Mouse (Mus musculus) G1E (cell line): Measurements from ENCODE around the gene Celf2.

Experiments used
- CTCF ChIP-seq: IDR thresholded peaks from 2 replicates; pipeline ENCODE4 v1.5.1; 2012; ENCODE audit warnings: low read depth, low read length, inconsistent platforms, mixed read lengths
- GATA1 ChIP-seq: IDR thresholded peaks from 2 replicates; pipeline ENCODE4 v1.6.1; 2012; ENCODE audit warnings: borderline replicate concordance, low read length, inconsistent platforms, mixed read lengths
- POLR2AphosphoS5 ChIP-seq: IDR thresholded peaks from 2 replicates; pipeline ENCODE4 v1.6.1; 2012; ENCODE audit warnings: low read depth, low read length, inconsistent platforms; ENCODE audit not compliant: insufficient replicate concordance

DNA sequence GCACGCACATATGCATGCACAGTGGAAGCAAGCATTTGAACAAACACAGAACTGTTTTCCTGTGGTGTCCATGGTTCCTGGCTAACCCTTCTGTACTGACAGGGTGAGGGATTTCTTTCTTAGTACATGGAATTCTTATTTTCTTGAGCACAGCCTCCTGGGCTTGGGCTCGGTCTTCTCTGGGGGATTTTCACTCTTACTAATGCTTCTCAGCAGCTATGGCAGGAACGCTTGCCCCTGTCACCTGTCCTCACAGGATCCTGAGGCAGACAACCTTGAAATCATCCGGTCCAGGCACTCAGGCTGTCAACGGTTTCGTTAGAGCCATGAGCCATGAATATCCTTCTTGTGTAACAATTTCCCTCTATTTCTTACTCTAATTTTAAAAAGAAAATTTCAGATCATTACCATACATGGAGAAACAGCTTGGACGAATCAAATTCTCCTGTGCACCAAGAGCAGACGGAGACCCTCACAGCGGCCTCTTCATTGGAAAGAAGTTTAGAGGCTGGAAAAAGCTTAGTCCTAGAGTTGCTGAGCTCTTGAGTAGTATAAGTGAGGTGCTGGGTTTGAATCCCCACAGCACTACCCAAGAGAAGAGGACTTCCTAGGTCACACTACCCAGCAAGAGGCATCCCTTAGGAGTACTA lies 426.9 kb downstream of the Celf2 start:
- TF ChIP-seq CTCF (no peak), GATA1 (no peak), POLR2AphosphoS5 (no peak)
